Mouse (Mus musculus) bone marrow macrophage, adult 2 months (primary cell): ENCODE data around the gene Faim2. TPM values are rescaled to one million over a fixed set of nuclear protein-coding genes. Genes with fewer than 3 reads are reported as not detected.

Experiments
- H3K27ac ChIP-seq: 2 replicates; pipeline ENCODE4 v1.5.1; 2012; ENCODE audit warnings: low read depth, low read length; ENCODE audit not compliant: insufficient read depth
- H3K4me1 ChIP-seq: 2 replicates; pipeline ENCODE4 v1.6.1; 2012; ENCODE audit warnings: low read length; ENCODE audit not compliant: control insufficient read depth, insufficient read depth
- H3K4me3 ChIP-seq: 2 replicates; pipeline ENCODE4 v1.5.1; 2012; ENCODE audit warnings: mild to moderate bottlenecking, low read length, moderate library complexity; ENCODE audit not compliant: insufficient read depth
- CTCF ChIP-seq: IDR thresholded peaks from 2 replicates; pipeline ENCODE4 v1.5.1; 2012; ENCODE audit warnings: low read depth, mild to moderate bottlenecking, low read length, moderate library complexity
- POLR2A ChIP-seq: IDR thresholded peaks from 2 replicates; pipeline ENCODE4 v1.6.1; 2012; ENCODE audit warnings: mild to moderate bottlenecking, low read depth, low read length, borderline replicate concordance
- polyA plus RNA-seq: library from polyadenylated mRNA; stranded (reverse); fragments of >200 nt; gene quantifications from 2 replicates; pipeline ENCODE4 v1.2.4, GENCODE M21; 2012; ENCODE audit not compliant: missing spikeins, insufficient read depth, insufficient read length

The Faim2 gene
- polyA plus RNA-seq, 1 experiment = 0.05 TPM

DNA sequence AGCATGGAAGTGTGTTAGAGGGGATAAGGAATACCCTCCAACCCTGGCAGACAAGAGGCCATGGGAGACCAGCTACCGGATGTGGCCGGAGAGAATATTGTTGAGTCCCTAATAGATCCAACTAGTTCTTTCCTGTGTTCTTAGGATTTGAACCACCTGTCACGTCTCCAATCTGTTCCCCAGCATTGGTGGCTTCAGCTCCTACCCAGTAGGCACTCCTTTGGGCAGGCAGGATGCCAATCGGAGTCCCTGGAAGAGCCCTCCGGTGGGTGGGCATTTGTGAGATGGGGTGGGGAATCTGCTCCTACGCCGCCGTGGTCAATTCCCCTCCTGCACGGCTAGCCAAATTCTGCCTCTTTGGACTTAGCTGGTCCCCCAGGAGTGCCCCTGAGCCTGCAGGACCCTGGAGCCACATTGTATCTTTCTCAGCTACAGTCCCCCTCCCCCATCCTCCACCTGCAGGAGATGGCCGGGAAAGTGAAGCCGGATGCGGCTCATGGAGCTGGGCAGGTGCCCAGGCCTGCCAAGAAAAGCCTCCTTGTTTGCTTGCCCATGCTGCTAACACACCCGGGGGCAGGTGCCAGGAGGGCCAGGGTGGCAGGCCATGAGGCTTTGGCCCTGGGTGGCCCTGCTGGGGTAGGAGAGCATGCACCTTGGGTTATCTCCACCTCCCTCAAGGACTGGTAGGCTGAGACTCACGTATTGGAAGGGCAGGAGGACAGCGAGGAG lies 16.0 kb downstream of the Faim2 start:
- Histone ChIP-seq H3K4me1 (no peaks in the 10 kb centered on the region), H3K4me3 (no peak overlapping the region), H3K27ac (no peak overlapping the region)
- no peak for TF ChIP-seq POLR2A
- TF ChIP-seq CTCF = no peak

DNA sequence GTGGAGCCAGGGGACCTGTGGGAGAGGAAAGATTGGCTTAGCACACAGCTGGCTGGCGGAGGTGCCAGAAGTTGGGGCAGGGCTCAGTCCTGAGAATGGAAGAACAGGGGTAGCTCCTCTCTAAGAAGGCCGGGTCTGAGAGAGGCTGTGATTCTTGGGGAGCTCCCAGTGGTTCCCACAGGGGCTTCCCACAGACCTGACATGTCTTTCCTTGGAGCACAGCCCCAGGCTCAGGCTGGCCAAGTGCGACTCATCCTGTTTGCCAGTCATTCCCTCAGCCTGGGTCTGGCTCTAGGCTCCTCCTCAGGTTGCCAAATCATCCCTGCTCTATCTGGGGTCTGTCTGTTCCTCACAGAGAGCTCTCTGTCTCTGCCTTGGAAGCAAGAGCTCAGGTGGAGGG lies 17.3 kb downstream of the Faim2 start:
- H3K4me3 ChIP-seq = no peak overlapping the region
- TF ChIP-seq POLR2A = no peak
- no peak for TF ChIP-seq CTCF
- no peaks in the 10 kb centered on the region for H3K4me1 ChIP-seq
- no peak overlapping the region for H3K27ac ChIP-seq

DNA sequence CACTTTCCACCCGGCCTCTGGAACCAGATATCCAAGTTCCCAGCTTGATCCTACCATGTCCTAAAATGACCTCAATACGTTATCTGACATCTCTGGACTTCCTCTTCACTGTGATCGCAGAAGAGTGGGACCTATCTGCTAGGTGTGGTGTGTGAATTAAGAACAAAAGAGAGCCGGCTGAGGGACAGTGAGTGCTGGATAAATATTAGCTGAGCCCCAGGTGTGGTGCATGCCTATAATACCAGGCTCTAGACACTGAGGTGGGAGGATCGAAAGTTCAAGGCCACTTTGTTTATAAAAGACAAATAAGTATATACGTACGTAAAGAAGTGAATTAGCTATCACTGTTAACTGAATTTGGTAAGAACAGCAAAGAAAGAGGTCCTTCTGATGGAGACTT lies 18.1 kb downstream of the Faim2 start:
- Histone ChIP-seq H3K27ac (no peak overlapping the region), H3K4me3 (no peak overlapping the region), H3K4me1 (peaks cover 4% of the 10 kb centered on the region)
- TF ChIP-seq CTCF = no peak

- no peak overlapping the region for H3K4me3 ChIP-seq
- peaks cover 6% of the 10 kb centered on the region for H3K4me1 ChIP-seq
- TF ChIP-seq CTCF (no peak), POLR2A (no peak)
- no peak overlapping the region for H3K27ac ChIP-seq
Observed at GRCm38 (mm10) chr15:99505324-99506095, 22.5 kb downstream of the Faim2 start.

- no peak for TF ChIP-seq CTCF
- TF ChIP-seq POLR2A = no peak
- no peak overlapping the region for H3K4me3 ChIP-seq
- H3K27ac ChIP-seq = no peak overlapping the region
- peaks cover 11% of the 10 kb centered on the region for H3K4me1 ChIP-seq
Observed at GRCm38 (mm10) chr15:99503256-99503655, 24.7 kb downstream of the Faim2 start.

- Histone ChIP-seq H3K4me3 (no peak overlapping the region), H3K27ac (no peak overlapping the region), H3K4me1 (peaks cover 18% of the 10 kb centered on the region)
- TF ChIP-seq POLR2A = no peak
- no peak for TF ChIP-seq CTCF
Observed at GRCm38 (mm10) chr15:99502311-99502831, 25.6 kb downstream of the Faim2 start.

DNA sequence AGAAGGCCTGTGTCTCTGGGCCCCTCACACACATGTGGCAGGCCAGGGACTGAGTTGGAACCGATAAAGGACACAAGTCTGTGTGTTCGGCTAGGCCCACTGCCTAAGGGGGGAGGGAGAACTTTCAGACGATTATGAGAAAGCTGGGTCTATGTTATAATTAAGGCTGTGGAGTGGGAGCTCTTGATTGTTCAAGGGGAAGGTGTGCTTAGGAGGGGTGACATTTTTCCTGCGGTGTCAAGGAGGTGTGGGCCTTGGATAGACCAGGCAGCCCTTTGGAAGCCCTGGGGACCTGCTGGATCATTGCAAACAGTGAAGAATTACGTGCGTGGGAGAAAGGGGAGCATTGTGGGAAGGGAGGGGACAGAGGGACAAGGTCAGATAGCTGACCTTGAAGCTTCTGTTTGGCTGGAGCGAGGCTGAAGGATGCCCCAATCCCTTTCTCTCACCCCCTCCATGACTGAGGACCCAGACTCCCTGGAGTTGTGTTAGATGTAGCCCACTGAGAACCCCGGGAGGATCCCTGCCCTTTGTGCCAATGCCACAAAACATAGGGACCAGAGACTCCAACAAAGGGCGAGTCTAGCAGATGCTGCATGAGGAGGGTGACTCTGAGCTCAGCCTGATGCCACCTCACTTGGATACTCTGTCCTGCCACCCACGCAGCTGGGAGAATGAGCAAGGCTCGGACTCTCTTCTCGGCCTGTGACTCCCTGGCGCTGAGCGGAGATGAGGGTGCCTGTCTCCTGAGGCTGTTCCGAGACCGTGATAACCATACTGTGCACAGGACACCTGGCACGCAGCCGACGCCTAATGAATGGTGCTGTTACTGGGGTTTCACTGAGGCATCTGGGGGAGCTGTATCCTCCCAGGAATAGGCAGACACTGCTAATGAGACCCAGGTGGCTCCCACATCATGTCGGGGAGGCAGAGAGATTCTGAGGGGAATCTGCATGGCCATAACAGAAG lies 26.4 kb downstream of the Faim2 start:
- Histone ChIP-seq H3K4me1 (peaks cover 21% of the 10 kb centered on the region), H3K4me3 (no peak overlapping the region), H3K27ac (no peak overlapping the region)
- TF ChIP-seq POLR2A (no peak), CTCF (no peak)

DNA sequence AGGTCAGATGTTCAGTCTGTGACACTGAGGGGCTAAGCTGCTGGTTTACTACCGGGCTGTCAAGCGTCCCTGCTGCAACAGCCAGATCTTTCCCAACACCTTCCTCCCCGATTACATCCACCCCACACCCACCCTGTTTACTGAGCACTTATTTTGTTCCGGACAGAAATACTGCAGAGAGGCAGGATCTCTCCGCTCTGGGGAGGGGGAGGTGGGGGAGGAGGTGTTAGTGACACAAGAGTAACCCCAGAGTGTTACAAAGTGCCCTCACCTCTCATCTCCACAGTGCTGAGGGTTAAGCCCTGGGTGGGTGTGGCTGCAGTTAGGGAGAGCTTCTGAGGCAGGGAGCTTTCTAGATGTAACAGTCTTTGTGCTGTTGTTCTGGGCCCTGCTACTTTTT lies 27.6 kb downstream of the Faim2 start:
- TF ChIP-seq CTCF (no peak), POLR2A (no peak)
- Histone ChIP-seq H3K4me1 (peaks cover 20% of the 10 kb centered on the region), H3K27ac (no peak overlapping the region), H3K4me3 (no peak overlapping the region)

- H3K4me1 ChIP-seq = peaks cover 16% of the 10 kb centered on the region
- TF ChIP-seq CTCF (no peak), POLR2A (no peak)
- no peak overlapping the region for H3K4me3 ChIP-seq
- no peak overlapping the region for H3K27ac ChIP-seq
Observed at GRCm38 (mm10) chr15:99499726-99500125, 28.2 kb downstream of the Faim2 start.
